Mouse (Mus musculus) lung, embryonic 15.5 days (tissue): Measurements from ENCODE around the gene Dhh. TPM values are rescaled to one million over a fixed set of nuclear protein-coding genes. Genes with fewer than 3 reads are reported as not detected.

ENCODE experiments used
- ATAC-seq: fragments of 200-750 bp; cut with Nextera tagmentation; 2 replicates; pipeline ENCODE4 v1.8.0; 2017; ENCODE audit warnings: moderate number of reproducible peaks, borderline replicate concordance; ENCODE audit not compliant: low FRiP score, low TSS enrichment; ENCODE audit errors: extremely low read depth
- H3K27ac ChIP-seq: fragments of 300-500 bp; sonication (generic); 2 replicates; pipeline ENCODE4 v1.5.1; 2015; ENCODE audit warnings: moderate library complexity, mild to moderate bottlenecking, inconsistent platforms
- H3K27me3 ChIP-seq: fragments of 300-500 bp; sonication (generic); 2 replicates; pipeline ENCODE4 v1.6.1; 2015; ENCODE audit warnings: inconsistent platforms
- H3K36me3 ChIP-seq: fragments of 300-500 bp; sonication (generic); 2 replicates; pipeline ENCODE4 v1.6.1; 2015; ENCODE audit warnings: inconsistent platforms
- H3K4me1 ChIP-seq: fragments of 300-500 bp; sonication (generic); 2 replicates; pipeline ENCODE4 v1.6.1; 2015; ENCODE audit warnings: inconsistent platforms
- H3K4me2 ChIP-seq: fragments of 300-500 bp; sonication (generic); 2 replicates; pipeline ENCODE4 v1.6.1; 2015; ENCODE audit warnings: inconsistent platforms, mild to moderate bottlenecking, moderate library complexity
- H3K4me3 ChIP-seq: fragments of 300-500 bp; sonication (generic); 2 replicates; pipeline ENCODE4 v1.5.1; 2015; ENCODE audit warnings: mild to moderate bottlenecking, inconsistent platforms
- H3K9ac ChIP-seq: fragments of 300-500 bp; sonication (generic); 2 replicates; pipeline ENCODE4 v1.6.1; 2015; ENCODE audit warnings: inconsistent platforms
- H3K9me3 ChIP-seq: fragments of 300-500 bp; sonication (generic); 2 replicates; pipeline ENCODE4 v1.6.1; 2016; ENCODE audit warnings: inconsistent platforms
- WGBS: fragments of 180-500 bp; shearing (Covaris S2); methylation state at CpG from one replicate; pipeline ENCODE4 v1.1.7; 2015; 5-methylcytosine and 5-hydroxymethylcytosine counted together
- polyA plus RNA-seq: library from polyadenylated mRNA; unstranded; fragments of >200 nt; fragmentation: Nextera tagmentation; extraction: Ambion mirVana; gene quantifications from 2 replicates; pipeline ENCODE4 v1.2.1, GENCODE M21; 2015

Gene Dhh
- polyA plus RNA-seq, 1 experiment from 2014 or later: 2.8 TPM

- Histone ChIP-seq H3K4me1 (peaks cover 43% of the 10 kb centered on the region), H3K27ac (peak overlapping the region; percentile 35), H3K9me3 (no peaks in the 10 kb centered on the region), H3K36me3 (peaks cover 21% of the 10 kb centered on the region), H3K4me3 (peak overlapping the region; percentile 70), H3K9ac (peak overlapping the region; percentile 91), H3K27me3 (no peaks in the 10 kb centered on the region), H3K4me2 (peak overlapping the region; percentile 95)
- 3% methylated on average over 8 of the region's 8 CpGs for WGBS
- ATAC-seq: no peak
Measured at GRCm38 (mm10) chr15:98869342-98870178, 28.8 kb downstream of the Dhh start.

DNA sequence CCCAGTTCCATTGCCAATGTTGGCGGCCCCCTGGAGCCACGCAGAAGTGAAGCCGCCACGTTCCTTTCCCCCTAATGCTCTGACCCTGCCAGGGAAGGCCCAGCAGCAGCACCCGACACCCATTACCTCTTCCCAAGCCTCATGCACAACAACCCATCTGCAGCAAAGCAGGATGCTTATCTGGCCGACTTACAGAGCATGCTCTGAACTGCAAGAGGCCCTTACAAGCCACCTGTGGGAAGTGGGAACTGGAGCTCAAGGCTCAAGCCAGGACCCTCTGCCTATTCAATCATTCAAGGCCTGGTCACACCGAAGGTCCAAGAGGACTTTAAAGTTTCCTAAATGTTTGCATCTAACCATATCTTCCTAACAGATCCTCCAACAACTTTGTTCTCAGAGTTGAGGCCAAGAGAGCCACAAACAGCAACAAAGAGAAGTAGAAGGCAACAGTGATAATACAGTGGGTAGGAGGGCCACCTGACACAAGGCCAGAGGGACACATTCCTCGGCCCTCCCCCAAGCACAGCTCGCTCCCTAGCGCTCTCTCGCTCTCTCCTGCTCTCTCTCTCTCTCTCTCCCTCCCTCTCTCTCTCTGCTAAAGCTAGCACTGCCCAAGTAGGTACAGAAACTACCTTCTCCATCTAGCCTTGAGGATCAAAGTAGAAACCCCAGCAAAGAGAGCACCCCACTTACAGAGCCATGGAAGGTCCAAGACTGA, 29.8 kb downstream of the Dhh start:
- Histone ChIP-seq H3K4me3 (peak overlapping the region; percentile 70), H3K27ac (peak overlapping the region; percentile 42), H3K36me3 (peaks cover 31% of the 10 kb centered on the region), H3K4me1 (peaks cover 43% of the 10 kb centered on the region), H3K4me2 (peak overlapping the region; percentile 95), H3K27me3 (no peaks in the 10 kb centered on the region), H3K9ac (peak overlapping the region; percentile 91), H3K9me3 (no peaks in the 10 kb centered on the region)
- ATAC-seq: no peak
- 21% methylated on average over 11 of the region's 11 CpGs for WGBS

DNA sequence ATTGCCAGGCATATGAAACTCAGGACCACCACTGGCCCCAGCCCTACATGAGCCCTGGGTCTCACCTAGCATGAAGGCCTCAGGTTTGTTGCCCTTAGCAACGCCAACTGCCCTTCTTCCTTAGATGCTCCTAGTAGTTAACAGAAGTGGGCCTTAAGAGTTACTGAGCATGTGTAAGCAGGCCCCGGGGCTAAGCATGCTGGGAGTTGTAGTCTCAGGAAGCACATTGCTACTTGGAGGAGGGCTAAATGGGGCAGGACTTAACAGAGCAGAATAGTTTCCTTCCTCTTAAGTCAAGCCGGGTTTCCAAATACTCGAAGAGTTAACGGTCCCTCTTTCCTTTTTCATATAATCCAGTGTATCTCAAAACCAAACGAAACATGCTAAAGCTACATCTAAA, 31.0 kb downstream of the Dhh start:
- H3K9ac ChIP-seq: no peak overlapping the region; the same call in 1 of the 2 replicates
- peak overlapping the region; percentile 70 for H3K4me3 ChIP-seq
- WGBS: 39% methylated on average over 6 of the region's 6 CpGs
- peaks cover 33% of the 10 kb centered on the region for H3K4me1 ChIP-seq
- ATAC-seq: no peak
- H3K27me3 ChIP-seq: no peaks in the 10 kb centered on the region
- peak overlapping the region; percentile 16; the same call in 1 of the 2 replicates for H3K27ac ChIP-seq
- H3K36me3 ChIP-seq: peaks cover 43% of the 10 kb centered on the region
- no peaks in the 10 kb centered on the region for H3K9me3 ChIP-seq
- peak overlapping the region; percentile 95 for H3K4me2 ChIP-seq

- WGBS: 79% methylated on average over 5 of the region's 5 CpGs
Measured at GRCm38 (mm10) chr15:98866501-98866900, 31.8 kb downstream of the Dhh start.

DNA sequence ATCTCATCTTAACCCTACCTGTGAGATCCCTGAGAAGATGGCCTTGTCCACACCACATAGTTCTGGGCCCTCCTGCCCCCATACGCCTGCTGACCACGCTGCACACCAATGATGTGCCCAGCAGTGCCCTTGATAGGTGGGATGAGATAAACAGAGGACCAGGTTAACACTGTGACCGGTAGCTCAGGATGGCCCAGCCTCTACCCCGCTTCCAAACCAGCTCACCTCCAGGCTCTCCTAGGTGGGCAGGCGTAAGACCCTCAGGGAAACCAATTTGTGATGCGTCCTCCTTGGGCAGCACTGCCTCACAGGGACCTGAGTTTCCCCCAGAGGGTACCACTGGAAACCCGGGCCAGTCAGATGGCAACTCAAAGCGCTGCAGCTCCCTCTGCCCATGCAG, 32.6 kb downstream of the Dhh start:
- 94% methylated on average over 8 of the region's 8 CpGs for WGBS
- Histone ChIP-seq H3K4me2 (no peak overlapping the region), H3K4me3 (no peak overlapping the region), H3K9ac (no peak overlapping the region), H3K27ac (no peak overlapping the region), H3K36me3 (peaks cover 59% of the 10 kb centered on the region), H3K4me1 (peaks cover 33% of the 10 kb centered on the region), H3K9me3 (no peaks in the 10 kb centered on the region), H3K27me3 (no peaks in the 10 kb centered on the region)
- no peak for ATAC-seq

More at GRCm38 (mm10) chr15:98866501-98866900, 31.8 kb downstream of the Dhh start:
- Histone ChIP-seq H3K27me3 (no peaks in the 10 kb centered on the region), H3K9me3 (no peaks in the 10 kb centered on the region), H3K4me2 (no peak overlapping the region), H3K36me3 (peaks cover 52% of the 10 kb centered on the region), H3K4me3 (no peak overlapping the region), H3K9ac (no peak overlapping the region), H3K4me1 (peaks cover 33% of the 10 kb centered on the region), H3K27ac (no peak overlapping the region)
- no peak for ATAC-seq

DNA sequence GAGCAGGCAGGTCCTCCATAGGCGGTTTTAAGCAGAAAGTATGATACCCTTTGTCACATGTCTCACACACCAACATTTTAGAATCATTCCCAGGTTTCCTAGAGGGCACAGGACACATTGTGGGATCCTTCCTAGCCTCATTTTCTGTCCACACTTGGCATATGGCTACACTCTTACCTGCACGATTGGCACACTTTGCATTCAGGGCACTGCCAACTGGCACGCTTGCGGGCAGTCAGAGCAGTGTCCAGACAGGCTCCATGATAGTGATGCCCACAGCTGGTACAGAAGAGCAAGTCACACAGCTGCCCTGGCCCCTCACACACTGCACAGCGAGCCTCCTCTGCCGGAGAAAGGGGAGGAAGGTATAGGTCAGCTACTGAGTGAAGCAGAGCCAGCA, 33.4 kb downstream of the Dhh start:
- Histone ChIP-seq H3K36me3 (peaks cover 67% of the 10 kb centered on the region), H3K9me3 (no peaks in the 10 kb centered on the region), H3K4me3 (no peak overlapping the region), H3K9ac (no peak overlapping the region), H3K27ac (no peak overlapping the region), H3K4me1 (peaks cover 33% of the 10 kb centered on the region), H3K4me2 (no peak overlapping the region), H3K27me3 (no peaks in the 10 kb centered on the region)
- WGBS: 91% methylated on average over 6 of the region's 6 CpGs
- no peak for ATAC-seq

GRCm38 (mm10) chr15:98863451-98863958, 34.8 kb downstream of the Dhh start:
- Histone ChIP-seq H3K9ac (no peak overlapping the region), H3K4me2 (no peak overlapping the region), H3K36me3 (peaks cover 81% of the 10 kb centered on the region), H3K4me1 (peaks cover 18% of the 10 kb centered on the region), H3K4me3 (no peak overlapping the region), H3K27me3 (no peaks in the 10 kb centered on the region), H3K27ac (no peak overlapping the region), H3K9me3 (no peaks in the 10 kb centered on the region)
- no peak for ATAC-seq
- 82% methylated on average over 12 of the region's 12 CpGs for WGBS

DNA sequence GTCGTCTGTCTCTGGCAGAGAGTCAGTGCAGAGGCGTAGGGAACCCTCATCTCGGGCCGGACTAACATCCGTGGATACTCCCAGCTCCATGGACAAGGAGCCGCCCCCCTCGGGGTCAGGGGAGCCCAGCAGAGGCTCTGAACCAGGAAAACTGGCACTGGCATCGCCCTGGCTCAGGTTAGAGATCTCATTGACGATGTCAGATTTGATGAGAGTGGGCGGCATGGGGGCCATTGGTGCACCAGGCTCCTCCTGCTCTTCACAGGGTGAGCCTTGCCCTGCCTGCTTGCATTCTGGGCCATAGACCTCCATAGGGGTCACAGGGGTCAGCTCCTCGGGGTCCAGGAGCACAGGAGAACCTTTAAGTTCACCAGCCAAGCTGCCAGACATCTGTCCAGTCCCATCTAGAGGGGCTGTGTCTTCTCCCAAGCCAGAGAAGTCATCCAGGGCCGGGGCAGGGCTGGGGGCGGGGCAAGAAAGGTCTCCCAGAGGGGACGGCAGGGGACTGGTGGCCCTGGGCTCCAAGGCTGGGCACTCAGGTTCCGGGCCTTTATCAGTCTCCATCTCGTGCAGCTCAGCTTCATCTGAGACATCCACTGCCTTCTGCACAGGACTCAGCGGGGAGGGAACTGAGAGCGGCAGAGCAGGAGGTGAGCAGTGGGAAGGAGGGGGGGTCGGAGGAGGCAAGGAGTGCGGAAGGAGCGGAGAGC, 36.5 kb downstream of the Dhh start:
- ATAC-seq: no peak
- Histone ChIP-seq H3K4me2 (no peak overlapping the region), H3K9me3 (no peaks in the 10 kb centered on the region), H3K27ac (no peak overlapping the region), H3K9ac (no peak overlapping the region), H3K4me1 (peaks cover 2% of the 10 kb centered on the region), H3K27me3 (no peaks in the 10 kb centered on the region), H3K36me3 (peaks cover 97% of the 10 kb centered on the region), H3K4me3 (no peak overlapping the region)
- WGBS: 81% methylated on average over 21 of the region's 21 CpGs

GRCm38 (mm10) chr15:98860921-98861320, 37.4 kb downstream of the Dhh start:
- Histone ChIP-seq H3K27me3 (no peaks in the 10 kb centered on the region), H3K4me2 (no peak overlapping the region), H3K4me1 (no peaks in the 10 kb centered on the region), H3K4me3 (no peak overlapping the region), H3K36me3 (peaks cover 99% of the 10 kb centered on the region), H3K27ac (no peak overlapping the region), H3K9ac (no peak overlapping the region), H3K9me3 (no peaks in the 10 kb centered on the region)
- WGBS: 90% methylated on average over 18 of the region's 18 CpGs
- no peak for ATAC-seq

DNA sequence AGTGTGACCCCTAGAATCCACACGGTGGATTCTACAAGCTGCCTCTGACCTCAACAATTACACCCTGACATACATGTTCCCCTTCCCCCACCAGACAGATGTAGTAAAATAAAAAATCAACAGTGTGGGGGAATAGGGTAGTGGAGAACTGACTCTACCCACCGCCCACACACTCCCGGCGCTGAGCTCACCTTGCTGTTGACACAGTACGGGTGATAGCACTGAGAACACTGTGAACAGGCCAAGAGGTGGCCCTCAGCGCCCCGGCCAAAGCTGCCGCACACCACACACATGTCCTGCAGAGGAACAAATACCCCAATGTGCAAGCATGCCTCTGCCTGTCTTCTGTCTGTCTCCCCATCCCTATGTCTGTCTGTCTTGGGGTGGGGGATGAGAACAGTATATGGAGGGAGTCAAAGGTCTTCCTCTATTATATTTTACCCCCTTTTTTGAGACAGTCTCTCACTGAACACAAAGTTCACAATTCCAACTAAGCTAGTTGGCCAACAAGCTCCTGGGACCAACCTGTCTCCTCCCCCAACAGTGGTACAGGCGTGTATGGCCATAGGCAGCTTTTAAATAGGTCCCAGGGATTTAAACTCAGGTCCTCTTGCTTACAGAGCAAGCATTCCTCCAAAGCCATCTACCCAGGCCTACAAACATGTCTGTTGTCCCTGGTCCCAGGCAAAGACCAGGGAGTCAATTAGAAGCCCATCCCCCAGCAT, 38.9 kb downstream of the Dhh start:
- H3K4me2 ChIP-seq: no peak overlapping the region
- H3K9me3 ChIP-seq: no peaks in the 10 kb centered on the region
- no peak for ATAC-seq
- H3K4me3 ChIP-seq: no peak overlapping the region
- no peak overlapping the region for H3K27ac ChIP-seq
- H3K9ac ChIP-seq: no peak overlapping the region
- H3K36me3 ChIP-seq: peaks cover 99% of the 10 kb centered on the region
- 75% methylated on average over 9 of the region's 9 CpGs for WGBS
- H3K4me1 ChIP-seq: no peaks in the 10 kb centered on the region
- H3K27me3 ChIP-seq: no peaks in the 10 kb centered on the region

DNA sequence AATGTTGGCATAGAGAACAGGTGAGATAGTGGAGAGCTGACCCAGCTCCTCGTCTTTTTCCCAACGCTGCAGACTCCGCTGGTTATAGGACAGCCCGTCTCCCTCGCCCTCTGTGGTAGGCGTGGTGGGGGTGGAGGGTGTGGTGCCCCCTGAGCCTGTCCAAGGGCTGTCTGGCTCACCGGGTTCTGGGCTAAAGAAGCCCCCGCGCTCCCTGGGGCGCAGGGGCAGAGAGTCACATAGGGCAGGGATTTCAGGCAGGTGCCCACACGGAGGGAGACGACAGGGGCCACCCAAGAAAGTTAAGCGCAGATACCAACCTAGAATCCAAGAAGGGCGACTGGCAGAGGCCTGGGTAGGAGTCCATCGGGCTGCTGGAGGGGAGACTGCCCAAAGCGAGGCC, 44.1 kb downstream of the Dhh start:
- WGBS: 87% methylated on average over 16 of the region's 16 CpGs
- ATAC-seq: no peak
- H3K4me2 ChIP-seq: no peak overlapping the region
- H3K36me3 ChIP-seq: peaks cover 99% of the 10 kb centered on the region
- no peak overlapping the region for H3K27ac ChIP-seq
- no peaks in the 10 kb centered on the region for H3K9me3 ChIP-seq
- H3K4me3 ChIP-seq: no peak overlapping the region
- H3K27me3 ChIP-seq: no peaks in the 10 kb centered on the region
- no peak overlapping the region for H3K9ac ChIP-seq
- H3K4me1 ChIP-seq: no peaks in the 10 kb centered on the region
